Mouse (Mus musculus) urinary bladder, postnatal 36 days (tissue): Measurements from ENCODE around the gene Hist1h2bm.
"Not testable (repeated sequence)": the region's sequence is repeated elsewhere in the genome, so short reads cannot be mapped to it uniquely, and the experiment has no call there.

Experiments
- DNase-seq, 2 experiments: peaks; one replicate each; pipeline ENCODE4 v3.0.0; 2022; ENCODE audit warnings: low spot score in 2 of 2, mixed read lengths in 1 of 2

Hist1h2bm gene

DNA sequence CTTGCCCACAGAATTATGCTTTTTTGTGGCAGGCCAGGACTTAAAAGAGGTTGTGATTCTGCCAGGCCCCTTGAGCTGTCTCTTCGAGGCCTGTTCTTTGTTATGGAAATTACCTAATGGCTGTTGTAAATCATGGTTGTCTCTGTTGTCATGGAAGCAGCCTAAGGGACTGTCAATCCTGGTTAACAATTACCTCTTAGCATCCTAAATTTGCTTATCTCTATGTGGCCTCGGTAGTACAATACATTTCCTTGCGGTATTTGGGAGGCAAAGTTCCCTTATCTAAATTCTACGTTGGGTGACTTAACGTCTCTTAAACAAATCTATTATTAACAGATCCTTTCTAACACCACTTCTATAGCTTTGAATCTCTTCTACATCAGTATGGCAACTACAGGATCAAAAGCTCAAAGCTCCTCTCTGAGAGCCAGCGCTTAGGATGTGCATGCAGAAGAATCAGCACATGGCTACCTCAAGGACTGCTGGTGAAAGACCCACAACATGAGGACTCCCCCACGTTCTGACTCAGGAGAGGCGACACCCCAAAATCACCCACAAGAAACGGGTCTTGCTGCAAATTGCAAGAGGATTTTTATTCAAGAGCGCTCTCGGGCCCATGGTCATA lies 6.2 kb downstream of the Hist1h2bm start:
- no peak for DNase-seq

DNA sequence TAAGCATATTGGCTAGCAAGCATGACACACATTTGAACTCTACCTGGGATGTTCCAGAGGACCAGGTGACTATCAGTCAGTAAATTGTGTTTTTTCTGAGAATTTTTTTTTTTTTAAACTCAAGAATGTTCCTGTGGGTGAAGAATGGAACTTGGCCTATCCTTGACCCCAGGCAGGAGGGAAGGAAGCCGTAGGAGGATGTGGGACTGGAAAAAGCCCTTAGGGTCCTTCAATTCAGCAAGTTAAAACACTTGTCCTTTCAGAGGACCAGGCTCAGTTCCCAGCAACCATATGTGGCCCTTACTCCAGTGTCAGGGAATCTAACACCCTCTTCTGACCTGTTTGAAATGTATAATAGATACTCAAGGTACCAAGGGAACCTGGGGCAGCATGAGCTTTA lies 7.7 kb downstream of the Hist1h2bm start:
- no peak for DNase-seq

DNA sequence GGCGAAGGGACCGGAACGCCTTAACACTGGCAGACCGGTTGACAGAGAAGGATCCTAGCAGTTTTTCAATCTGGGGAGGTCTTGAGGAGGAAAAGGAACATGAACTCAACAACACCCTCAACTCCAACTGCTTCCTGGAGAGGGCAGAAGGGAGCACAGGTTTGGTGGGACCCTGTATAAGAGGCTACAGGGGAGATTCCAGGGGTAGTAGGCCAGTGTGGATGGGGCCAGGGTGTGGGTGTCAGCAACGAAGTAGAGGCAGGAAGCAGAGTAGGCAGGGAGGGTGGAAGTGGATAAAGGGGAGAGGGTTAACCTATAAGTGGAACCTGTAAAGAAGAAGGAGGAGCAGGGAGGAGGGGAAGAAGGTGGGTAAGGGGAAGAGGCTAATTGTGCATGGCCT lies 11.6 kb downstream of the Hist1h2bm start:
- DNase-seq, result no peak

DNA sequence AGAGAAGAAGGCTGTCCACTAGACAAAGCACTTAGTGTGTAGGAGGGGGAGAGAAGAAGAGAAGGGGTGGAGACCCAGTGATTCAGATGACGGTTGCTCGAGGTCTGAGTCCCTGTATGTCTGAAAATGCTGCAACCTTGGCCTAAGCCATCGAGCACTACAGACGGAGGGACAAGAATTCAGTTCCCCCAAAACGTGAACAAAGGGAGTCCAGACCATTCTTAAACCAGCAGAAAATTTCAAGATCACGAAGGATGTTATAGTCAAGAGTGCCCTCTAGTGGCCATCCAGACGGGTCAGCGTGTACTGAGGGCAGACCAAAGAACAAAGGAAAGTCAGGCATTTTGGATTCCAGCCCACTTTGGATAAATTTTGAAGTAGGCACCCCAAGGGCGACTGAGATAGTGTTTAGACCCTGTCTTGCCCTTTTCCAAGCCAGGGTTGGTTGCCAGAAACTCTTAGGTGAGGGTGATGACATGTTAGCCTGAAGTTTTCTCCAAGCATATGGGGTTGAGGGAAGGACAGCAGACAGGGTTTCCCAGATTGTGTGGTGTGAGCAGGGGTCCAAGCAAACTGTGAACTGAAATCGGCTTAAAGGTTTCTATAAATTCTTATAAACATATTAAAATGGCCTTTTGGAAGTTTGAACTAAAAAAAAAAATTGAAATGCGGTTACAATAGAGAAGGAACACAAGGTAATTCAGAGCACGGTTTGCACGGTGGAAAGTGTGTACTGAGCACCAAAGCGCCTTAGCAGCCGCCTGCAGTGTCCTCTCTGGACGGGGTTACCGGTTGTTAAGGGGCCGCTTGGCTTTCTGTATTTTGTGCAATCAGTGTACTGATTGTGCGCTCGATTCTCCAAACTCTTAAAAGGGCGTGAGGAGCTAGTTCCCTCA lies 12.4 kb downstream of the Hist1h2bm start:
- peak; percentile 69 to 75 for DNase-seq

DNA sequence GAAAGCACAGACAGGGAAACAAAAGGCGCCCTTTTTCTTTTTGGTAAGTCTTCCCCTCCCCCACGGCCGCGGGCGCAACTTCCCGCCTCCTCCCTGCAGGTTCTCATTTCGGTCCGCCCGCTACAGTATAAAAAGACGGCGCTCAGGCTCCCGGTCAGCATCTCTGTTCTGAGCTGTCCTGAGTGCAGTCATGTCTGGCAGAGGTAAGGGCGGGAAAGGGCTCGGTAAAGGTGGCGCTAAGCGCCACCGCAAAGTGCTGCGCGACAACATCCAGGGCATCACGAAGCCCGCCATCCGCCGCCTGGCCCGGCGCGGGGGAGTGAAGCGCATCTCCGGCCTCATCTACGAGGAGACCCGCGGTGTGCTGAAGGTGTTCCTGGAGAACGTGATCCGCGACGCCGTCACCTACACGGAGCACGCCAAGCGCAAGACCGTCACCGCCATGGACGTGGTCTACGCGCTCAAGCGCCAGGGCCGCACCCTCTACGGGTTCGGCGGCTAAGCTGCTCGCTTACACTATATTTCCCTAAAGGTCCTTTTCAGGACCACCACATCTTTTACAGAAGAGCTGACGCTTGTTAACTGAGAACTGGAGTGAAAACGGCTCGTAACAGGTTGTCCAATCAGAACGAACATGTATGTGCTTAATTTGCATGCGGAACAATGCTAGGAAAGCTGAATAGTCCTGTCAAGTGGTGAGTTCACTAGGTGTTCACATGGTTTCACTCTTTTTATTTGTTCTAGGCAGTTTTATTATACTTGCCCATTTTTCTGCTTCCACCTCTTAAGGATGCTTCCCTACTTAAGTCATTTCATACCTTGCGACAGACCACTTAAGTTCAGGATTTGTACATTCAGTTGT lies 13.3 kb downstream of the Hist1h2bm start, which contains the start of gene Hist1h4j:
Gene Hist1h4j, plus strand, starts transcription at position 159 of the 862 bp plus-strand sequence.
- peak; percentile 64 to 71 for DNase-seq

DNA sequence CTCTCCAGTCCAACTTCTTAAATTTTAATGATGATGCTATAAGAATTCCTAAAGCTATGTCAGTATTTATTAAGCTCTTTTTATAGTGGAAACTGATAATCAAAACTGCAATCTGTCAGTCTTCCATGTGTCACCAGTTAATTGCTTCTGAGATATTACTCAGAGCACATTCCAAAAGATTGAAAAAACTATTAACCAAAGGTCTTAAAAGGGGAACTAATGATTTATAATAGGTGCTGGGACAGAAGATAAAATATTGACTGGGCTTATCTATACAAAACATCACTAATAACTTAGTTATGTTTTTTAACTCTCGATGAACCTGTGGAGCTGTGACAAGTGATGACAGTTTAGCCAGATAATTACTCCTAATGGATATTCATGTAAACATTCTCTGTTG lies 23.2 kb downstream of the Hist1h2bm start:
- DNase-seq, result no peak

DNA sequence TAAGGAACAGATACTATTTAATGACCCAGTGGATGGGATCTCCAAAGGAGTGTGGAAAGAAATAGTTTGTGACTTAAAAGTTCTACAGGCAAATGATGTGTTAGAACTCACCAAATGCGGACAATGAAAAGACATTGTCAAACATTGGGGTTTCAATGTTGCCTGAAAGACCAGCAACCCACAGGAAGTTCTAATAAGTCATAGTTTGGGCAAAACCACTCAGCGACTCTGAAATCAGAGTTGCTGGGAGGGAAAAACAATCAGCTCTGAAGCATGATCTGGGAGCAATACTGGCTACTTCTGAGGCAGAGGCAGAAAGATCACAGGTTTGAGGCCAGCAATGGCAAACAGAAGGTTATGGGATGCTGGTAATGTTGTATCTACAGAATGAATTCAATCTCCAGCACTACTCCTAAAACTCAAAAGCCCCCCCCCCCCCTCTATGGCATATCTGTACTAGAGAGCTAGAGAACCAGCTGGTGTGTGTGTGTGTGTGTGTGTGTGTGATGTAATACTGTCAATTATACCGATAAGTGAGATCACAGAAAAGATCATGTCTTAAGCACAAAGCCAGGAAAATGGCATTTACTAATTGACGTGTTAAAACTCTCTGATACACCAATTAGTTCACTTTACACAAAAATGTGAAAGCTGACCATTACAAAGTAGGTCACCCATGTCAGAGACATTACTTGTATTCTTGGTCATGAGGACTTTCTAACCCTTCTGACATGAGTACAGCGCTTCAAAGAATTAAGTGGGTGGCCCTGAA lies 27.7 kb downstream of the Hist1h2bm start:
- no peak for DNase-seq

DNA sequence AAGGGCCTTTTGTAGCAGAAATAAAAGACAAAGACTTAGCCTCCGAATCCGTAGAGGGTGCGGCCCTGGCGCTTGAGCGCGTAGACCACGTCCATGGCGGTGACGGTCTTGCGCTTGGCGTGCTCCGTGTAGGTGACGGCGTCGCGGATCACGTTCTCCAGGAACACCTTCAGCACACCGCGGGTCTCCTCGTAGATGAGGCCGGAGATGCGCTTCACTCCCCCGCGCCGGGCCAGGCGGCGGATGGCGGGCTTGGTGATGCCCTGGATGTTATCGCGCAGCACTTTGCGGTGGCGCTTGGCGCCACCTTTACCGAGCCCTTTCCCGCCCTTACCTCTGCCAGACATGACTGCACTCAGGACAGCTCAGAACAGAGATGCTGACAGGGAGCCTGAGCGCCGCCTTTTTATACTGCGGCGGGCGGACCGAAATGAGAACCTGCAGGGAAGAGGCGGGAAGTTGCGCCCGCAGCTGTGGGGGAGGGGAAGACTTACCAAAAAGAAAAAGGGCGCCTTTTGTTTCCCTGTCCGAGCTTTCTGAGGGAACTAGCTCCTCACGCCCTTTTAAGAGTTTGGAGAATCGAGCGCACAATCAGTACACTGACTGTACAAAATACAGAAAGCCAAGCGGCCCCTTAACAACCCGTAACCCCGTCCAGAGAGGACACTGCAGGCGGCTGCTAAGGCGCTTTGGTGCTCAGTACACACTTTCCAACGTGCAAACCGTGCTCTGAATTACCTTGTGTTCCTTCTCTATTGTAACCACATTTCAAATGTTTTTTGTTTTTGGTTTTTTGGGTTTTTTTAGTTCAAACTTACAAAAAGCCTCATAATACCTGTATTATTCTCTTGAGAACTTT lies 28.5 kb downstream of the Hist1h2bm start, which contains the start of gene Hist1h4k:
Gene Hist1h4k, minus strand, starts transcription at position 347 of the 859 bp plus-strand sequence.
- DNase-seq, result peak; percentile 84 to 89

DNA sequence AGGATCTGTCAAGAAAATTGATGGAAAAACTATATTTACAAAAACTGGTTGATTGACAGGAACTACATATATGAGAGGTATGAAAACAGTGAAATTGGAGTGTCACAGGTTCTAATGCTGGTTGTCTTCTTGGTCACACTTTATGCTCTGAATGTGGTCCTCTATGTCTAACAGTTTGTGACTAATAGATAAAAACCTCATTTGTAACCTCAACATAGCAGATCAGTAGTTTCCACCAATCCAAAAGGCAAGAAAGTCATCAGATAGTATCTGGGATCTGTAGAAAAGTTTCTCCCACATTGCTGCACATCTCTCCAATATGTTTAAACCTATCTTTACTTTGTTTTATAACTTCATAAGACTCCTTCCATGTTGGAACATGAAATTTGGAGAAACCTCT lies 29.6 kb downstream of the Hist1h2bm start:
- no peak for DNase-seq

DNA sequence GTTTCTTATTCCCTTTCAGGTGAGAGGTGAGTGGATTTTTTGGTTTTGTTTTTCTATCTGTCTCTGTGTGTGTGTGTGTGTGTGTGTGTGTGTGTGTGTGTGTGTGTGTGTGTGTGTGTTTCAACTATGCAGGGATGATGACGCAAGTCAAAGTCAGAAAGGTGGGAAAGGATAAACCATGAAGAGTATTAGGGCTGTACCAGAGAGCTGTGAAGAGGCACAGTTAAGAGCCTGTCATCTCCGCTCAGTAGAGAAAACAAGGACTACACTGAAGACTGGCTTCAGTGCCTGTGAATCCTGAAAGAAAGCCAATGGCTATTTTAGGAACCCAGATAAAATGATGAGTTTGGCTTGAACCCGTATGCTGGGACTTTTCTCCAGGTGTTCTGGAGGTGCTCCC lies 30.0 kb downstream of the Hist1h2bm start:
- no peak for DNase-seq

DNA sequence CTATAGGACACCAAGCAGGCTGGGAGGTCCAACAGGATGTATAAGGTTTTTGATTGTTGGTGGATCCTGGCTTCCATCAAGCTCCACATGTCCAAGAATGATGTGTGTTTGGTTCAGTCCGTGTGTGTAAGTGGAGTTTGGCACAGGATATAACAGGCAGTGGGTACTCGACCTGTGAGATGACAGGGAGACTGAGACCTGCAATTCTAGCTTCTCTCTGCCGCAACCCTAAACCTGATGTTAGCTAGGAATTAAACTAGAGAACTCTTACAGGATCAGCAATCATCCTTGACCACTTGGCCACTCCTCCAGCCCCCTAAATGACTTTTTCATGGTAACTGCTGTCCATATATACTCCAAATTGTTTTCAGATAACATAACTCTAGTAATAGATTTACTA lies 30.5 kb downstream of the Hist1h2bm start:
- no peak for DNase-seq

DNA sequence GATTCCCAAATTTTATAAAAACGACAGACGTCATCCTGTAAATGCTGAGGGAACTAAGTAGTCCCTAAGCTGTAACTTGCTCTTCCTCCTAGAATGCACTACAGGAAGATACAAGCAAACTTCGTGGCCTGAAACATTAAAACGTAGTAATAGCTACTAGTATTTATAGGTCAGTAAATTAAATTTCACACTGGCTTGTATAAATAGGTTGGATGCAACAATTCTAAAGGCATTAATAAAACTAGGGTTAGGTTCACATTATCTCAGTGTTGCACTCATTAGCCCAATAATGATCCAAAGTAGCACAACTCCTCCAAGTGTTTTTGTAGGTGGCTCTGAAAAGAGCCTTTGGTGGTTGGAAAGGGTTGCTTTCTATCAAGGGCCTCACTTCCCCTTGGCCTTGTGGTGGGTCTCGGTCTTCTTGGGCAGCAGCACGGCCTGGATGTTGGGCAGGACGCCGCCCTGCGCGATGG lies 31.2 kb downstream of the Hist1h2bm start:
- DNase-seq, result no peak

DNA sequence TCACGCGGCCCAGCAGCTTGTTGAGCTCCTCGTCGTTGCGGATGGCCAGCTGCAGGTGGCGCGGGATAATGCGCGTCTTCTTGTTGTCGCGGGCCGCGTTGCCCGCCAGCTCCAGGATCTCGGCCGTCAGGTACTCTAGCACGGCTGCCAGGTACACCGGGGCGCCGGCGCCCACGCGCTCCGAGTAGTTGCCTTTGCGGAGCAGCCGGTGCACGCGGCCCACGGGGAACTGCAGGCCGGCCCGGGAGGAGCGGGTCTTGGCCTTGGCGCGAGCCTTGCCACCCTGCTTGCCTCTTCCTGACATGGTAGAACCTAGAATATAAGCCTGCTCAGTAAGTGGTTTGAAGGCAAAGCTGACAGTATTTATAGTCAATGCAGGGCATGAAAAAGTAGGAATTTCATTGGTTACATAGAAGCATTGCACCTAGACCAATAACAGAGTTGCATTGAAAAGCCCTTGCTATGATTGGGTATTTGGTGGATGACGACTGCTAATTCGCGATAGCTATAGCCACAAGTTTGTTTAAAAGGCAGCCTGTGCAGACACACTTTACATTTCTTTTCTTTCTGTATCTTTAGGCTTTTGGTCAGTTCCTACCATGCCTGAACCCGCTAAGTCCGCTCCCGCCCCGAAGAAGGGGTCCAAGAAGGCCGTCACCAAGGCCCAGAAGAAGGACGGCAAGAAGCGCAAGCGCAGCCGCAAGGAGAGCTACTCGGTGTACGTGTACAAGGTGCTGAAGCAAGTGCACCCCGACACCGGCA lies 31.9 kb downstream of the Hist1h2bm start, which contains the start of the genes Hist1h2ak and Hist1h2bn:
Gene Hist1h2ak, minus strand, starts transcription at position 304 of the 762 bp plus-strand sequence.
Gene Hist1h2bn, plus strand, starts transcription at position 600 of the 762 bp plus-strand sequence.
- peak; percentile 43 to 53 for DNase-seq

DNA sequence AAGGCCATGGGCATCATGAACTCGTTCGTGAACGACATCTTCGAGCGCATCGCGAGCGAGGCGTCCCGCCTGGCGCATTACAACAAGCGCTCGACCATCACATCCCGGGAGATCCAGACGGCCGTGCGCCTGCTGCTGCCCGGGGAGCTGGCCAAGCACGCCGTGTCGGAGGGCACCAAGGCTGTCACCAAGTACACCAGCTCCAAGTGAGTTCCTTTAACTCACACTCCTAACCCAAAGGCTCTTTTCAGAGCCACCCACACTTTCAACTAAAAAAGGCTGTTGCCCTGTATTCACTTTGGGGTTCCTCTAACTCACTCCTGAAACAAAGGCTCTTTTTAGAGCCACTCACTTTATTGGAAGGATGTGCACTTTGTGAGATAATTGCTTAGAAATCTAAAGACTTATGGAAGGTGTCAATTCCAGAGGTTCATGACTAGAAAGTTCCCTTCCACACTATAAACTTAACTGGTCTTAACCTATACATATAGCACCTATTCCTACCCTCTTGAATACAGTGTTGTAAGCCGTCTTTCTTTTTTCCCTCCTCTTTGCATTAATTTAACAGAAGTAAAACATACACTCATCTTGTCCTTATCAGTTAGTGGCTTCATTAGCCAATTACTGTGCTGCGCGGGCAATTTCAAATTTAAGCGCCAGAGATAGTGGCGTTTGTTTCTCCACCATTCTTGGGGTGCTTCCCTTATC lies 32.6 kb downstream of the Hist1h2bm start:
- not testable (repeated sequence) for DNase-seq

DNA sequence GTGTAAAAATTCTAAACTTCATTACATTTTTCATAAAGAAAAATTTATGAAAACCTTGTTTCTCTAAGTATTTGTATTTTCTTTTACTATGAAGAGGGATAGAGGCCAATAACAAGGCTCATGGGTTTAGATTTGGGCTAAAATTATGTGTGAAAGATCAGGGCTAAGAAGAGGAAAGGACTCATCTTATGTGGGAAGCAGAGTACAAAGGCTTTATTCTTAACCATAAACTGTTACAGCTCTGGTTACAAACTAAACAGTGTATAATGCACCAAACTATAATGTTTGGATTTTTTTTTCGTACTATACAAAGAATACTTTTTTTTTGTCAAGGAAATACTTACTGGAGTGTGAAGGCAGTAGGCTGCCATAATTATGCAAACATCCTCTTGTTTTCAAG lies 33.9 kb downstream of the Hist1h2bm start:
- no peak for DNase-seq
